Mouse (Mus musculus) limb, embryonic 13.5 days (tissue): ENCODE measurements around the gene Kcnk2. TPM values are rescaled to one million over a fixed set of nuclear protein-coding genes. Genes with fewer than 3 reads are reported as not detected.

Source experiments
- ATAC-seq: fragments of 200-750 bp; cut with Nextera tagmentation; 2 replicates; pipeline ENCODE4 v1.8.0; 2017; ENCODE audit warnings: low read depth, moderate number of reproducible peaks, moderate TSS enrichment; ENCODE audit not compliant: low FRiP score
- H3K27ac ChIP-seq: fragments of 300-500 bp; sonication (generic); 2 replicates; pipeline ENCODE4 v1.5.1; 2015; ENCODE audit warnings: inconsistent platforms, mild to moderate bottlenecking, moderate library complexity
- H3K27me3 ChIP-seq: fragments of 300-500 bp; sonication (generic); 2 replicates; pipeline ENCODE4 v1.6.1; 2015; ENCODE audit warnings: mild to moderate bottlenecking, inconsistent platforms
- H3K36me3 ChIP-seq: fragments of 300-500 bp; sonication (generic); 2 replicates; pipeline ENCODE4 v1.6.1; 2015; ENCODE audit warnings: inconsistent platforms, mild to moderate bottlenecking, moderate library complexity
- H3K4me1 ChIP-seq: fragments of 300-500 bp; sonication (generic); 2 replicates; pipeline ENCODE4 v1.6.1; 2015; ENCODE audit warnings: inconsistent platforms
- H3K4me2 ChIP-seq: fragments of 300-500 bp; sonication (generic); replicated peaks from 2 replicates; pipeline ENCODE4 v1.6.1; 2015; ENCODE audit warnings: inconsistent platforms, mild to moderate bottlenecking, moderate library complexity
- H3K4me3 ChIP-seq: fragments of 300-500 bp; sonication (generic); 2 replicates; pipeline ENCODE4 v1.5.1; 2015; ENCODE audit warnings: moderate library complexity, mild to moderate bottlenecking, inconsistent platforms
- H3K9ac ChIP-seq: fragments of 300-500 bp; sonication (generic); 2 replicates; pipeline ENCODE4 v1.6.1; 2015; ENCODE audit warnings: mild to moderate bottlenecking, inconsistent platforms
- H3K9me3 ChIP-seq: fragments of 300-500 bp; sonication (generic); 2 replicates; pipeline ENCODE4 v1.6.1; 2016; ENCODE audit warnings: inconsistent platforms
- WGBS: fragments of 180-500 bp; shearing (Covaris S2); methylation state at CpG from one replicate; pipeline ENCODE4 v1.1.7; 2015; 5-methylcytosine and 5-hydroxymethylcytosine counted together
- polyA plus RNA-seq: library from polyadenylated mRNA; unstranded; fragments of >200 nt; fragmentation: Nextera tagmentation; extraction: Ambion mirVana; gene quantifications from 2 replicates; pipeline ENCODE4 v1.2.1, GENCODE M21; 2015

Kcnk2 gene
- polyA plus RNA-seq, 1 experiment from 2014 or later = 9.6 TPM

DNA sequence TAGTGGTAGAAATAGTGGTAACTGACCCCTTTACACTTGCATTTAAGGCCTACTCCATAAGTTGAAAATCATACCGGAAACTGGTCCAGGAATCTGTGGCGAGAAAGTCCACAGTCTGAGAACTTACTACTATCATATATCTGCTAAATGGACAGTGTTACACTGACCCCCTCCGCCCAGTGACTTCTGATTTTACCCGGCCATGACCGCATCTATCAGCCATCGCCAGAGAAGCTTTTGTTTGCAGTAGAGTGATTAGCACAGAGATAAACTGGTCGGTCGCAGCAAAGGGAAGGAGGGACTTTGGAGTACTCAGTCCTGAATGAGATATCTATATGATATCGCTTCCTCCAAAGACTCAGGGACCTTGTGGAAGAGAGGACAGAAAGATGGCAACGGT, 15.2 kb downstream of the Kcnk2 start:
- 87% methylated on average over 10 of the region's 10 CpGs for WGBS
- Histone ChIP-seq H3K27me3 (no peaks in the 10 kb centered on the region), H3K36me3 (no peaks in the 10 kb centered on the region), H3K9me3 (no peaks in the 10 kb centered on the region), H3K4me2 (no peak overlapping the region), H3K27ac (no peak overlapping the region), H3K4me1 (no peaks in the 10 kb centered on the region), H3K4me3 (no peak overlapping the region), H3K9ac (no peak overlapping the region)
- ATAC-seq = no peak

DNA sequence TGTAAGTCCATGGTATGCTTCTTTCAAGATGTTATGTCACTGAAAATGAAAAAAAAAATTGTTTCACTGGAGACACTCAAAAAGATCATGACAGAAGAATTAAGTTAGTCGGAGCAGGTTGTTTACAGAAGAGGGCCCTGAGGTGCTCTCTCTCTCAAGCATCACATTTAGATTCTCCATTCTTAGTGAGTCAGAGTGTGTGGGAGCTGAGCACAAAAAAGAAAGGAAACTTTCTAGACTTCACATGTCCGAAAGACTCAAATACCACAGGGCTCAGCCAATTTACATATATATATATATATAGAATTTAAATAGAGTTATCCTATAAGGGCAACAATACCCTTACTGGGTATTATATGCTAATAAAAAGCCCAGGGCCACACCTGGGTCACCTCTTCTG, 15.9 kb downstream of the Kcnk2 start:
- no peaks in the 10 kb centered on the region for H3K9me3 ChIP-seq
- WGBS = 84% methylated on average over 2 of the region's 2 CpGs
- no peak for ATAC-seq
- no peak overlapping the region for H3K27ac ChIP-seq
- H3K4me3 ChIP-seq = no peak overlapping the region
- H3K36me3 ChIP-seq = no peaks in the 10 kb centered on the region
- no peak overlapping the region for H3K4me2 ChIP-seq
- H3K4me1 ChIP-seq = no peaks in the 10 kb centered on the region
- H3K9ac ChIP-seq = no peak overlapping the region
- no peaks in the 10 kb centered on the region for H3K27me3 ChIP-seq

DNA sequence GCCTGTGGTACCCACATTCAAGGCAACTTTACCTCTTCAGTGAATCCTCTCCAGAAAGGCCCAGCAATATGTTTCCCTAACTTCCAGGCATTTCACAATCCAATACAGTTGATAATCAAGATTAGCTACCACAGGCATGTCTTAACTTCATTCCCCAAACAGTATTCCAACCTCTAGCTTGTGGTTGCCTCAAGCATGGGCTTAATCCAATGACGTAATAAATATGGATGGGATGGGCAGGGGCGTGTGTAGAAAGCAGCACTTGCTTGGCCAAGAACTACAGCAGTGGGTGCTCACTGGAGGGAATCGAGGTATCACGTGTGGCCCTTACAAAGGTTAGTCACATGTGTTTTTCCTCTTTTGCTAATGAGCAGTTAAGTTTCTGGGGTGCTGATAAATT, 34.4 kb downstream of the Kcnk2 start:
- H3K27me3 ChIP-seq = no peaks in the 10 kb centered on the region
- no peaks in the 10 kb centered on the region for H3K4me1 ChIP-seq
- 83% methylated on average over 4 of the region's 4 CpGs for WGBS
- no peaks in the 10 kb centered on the region for H3K36me3 ChIP-seq
- no peak overlapping the region for H3K4me2 ChIP-seq
- no peak overlapping the region for H3K27ac ChIP-seq
- no peak overlapping the region for H3K4me3 ChIP-seq
- no peaks in the 10 kb centered on the region for H3K9me3 ChIP-seq
- ATAC-seq = no peak
- H3K9ac ChIP-seq = no peak overlapping the region

DNA sequence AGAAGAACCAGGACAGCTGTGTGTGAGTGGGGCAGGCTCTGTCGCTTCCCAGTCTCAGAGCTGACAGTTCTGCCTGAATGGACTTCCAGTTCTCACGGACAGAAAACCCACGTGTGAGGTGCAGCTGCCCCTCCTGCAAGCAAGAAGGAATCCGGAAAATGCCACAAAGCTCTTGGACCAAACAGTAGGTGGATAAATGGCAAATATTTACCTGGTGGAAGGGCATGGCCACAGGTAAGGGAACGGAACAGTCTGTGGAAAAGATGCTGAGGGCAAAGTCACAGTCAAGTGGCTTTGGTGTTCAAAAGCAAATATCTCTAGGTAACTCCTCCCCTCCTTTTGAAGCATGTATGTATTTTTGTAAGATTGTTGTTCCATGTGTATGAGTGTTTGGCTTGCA, 37.9 kb downstream of the Kcnk2 start:
- 73% methylated on average over 5 of the region's 5 CpGs for WGBS
- no peak overlapping the region for H3K4me3 ChIP-seq
- H3K9ac ChIP-seq = no peak overlapping the region
- 0 out of 2 replicates have a peak, but pooled peaks cover 3% of the 10 kb centered on the region for H3K4me1 ChIP-seq
- no peak overlapping the region for H3K27ac ChIP-seq
- H3K9me3 ChIP-seq = no peaks in the 10 kb centered on the region
- no peaks in the 10 kb centered on the region for H3K27me3 ChIP-seq
- no peak for ATAC-seq
- H3K36me3 ChIP-seq = no peaks in the 10 kb centered on the region
- H3K4me2 ChIP-seq = no peak overlapping the region

DNA sequence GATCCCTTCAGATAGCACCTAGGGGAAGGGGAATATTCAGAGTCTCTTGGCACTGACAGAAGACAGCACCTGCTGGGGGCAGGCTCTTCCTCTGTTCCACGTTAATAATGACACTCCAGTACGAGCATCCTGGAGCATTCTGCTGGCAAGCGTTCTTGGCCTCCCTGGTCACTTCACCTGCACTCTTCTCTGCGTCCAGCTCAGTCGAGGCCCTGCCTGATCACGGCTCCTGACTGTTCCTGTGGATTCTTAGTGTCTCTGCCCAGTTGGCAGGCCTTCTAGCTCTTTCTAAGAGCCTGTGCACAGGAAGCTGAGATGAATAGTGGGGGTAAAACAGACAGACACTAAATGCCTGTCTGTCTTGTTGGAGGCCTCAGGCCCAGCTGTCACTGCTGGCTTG, 39.5 kb downstream of the Kcnk2 start:
- Histone ChIP-seq H3K9me3 (no peaks in the 10 kb centered on the region), H3K9ac (no peak overlapping the region), H3K4me2 (no peak overlapping the region), H3K27ac (no peak overlapping the region), H3K27me3 (no peaks in the 10 kb centered on the region), H3K36me3 (no peaks in the 10 kb centered on the region), H3K4me3 (no peak overlapping the region), H3K4me1 (0 out of 2 replicates have a peak, but pooled peaks cover 3% of the 10 kb centered on the region)
- ATAC-seq = no peak
- WGBS = 73% methylated on average over 6 of the region's 6 CpGs

DNA sequence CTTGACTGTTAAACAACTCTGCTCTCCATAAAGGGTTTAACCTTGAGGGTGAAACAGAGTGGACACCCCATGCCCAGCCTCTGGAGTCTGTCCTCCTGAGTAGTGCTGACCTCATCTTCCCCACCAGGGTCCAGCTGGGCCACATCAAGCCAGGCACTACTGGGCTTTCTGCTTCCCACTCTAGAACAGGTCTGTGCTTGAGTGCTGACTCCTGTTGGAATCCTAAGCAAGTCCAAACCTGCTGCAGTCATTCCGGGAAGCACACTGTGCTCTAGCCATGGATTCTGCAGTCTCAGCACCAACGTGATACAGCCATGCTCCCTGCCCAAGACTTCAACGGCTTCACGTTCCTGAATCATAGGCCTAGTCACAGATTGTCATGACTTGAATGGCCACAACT, 42.4 kb downstream of the Kcnk2 start:
- no peaks in the 10 kb centered on the region for H3K36me3 ChIP-seq
- no peak overlapping the region for H3K4me2 ChIP-seq
- no peaks in the 10 kb centered on the region for H3K9me3 ChIP-seq
- no peak for ATAC-seq
- H3K27ac ChIP-seq = no peak overlapping the region
- WGBS = 72% methylated on average over 4 of the region's 4 CpGs
- H3K4me3 ChIP-seq = no peak overlapping the region
- H3K9ac ChIP-seq = no peak overlapping the region
- H3K27me3 ChIP-seq = no peaks in the 10 kb centered on the region
- 0 out of 2 replicates have a peak, but pooled peaks cover 3% of the 10 kb centered on the region for H3K4me1 ChIP-seq

DNA sequence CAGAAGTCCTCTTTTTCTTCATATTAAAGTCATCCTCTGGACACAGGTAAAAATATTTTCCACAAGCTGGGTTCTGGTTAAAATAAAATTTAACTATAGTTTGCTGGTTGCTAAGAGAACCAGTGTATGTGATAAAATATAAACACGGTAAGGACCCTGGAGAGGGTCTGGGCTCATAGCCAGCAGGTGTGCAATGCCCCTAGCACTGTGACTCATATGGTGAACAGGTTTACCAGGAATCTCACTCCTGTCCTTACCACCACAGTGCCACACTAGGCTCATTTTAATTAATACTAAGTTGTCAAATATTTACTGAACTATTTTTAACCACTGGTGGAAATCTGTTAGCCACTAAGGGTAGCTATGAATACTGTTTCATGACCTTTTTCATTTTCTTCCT, 48.2 kb downstream of the Kcnk2 start:
- Histone ChIP-seq H3K4me1 (peaks cover 10% of the 10 kb centered on the region; the same call in 1 of the 2 replicates), H3K4me3 (no peak overlapping the region), H3K4me2 (no peak overlapping the region), H3K9me3 (no peaks in the 10 kb centered on the region), H3K27me3 (no peaks in the 10 kb centered on the region), H3K9ac (no peak overlapping the region), H3K36me3 (no peaks in the 10 kb centered on the region), H3K27ac (no peak overlapping the region)
- no peak for ATAC-seq
- 19% methylated on average over 1 of the region's 1 CpGs for WGBS

DNA sequence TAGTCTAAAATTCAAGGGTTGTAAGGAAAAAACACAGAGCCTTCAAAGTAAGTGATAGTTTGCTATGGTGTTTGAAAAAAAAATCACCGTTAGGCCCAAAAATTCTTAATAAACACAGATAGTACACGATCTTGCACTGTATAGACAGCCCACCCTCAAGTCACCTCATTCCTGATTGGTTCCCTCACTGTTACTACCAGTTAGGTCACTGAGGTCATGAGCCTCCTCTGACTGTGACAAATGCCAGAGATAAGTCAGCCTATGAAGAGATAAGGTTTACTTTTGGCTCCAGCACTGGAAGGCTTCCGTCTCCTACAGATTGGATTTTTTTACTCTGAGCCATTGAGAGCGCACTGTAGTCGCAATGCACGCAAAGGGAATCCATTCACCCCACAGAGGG, 50.3 kb downstream of the Kcnk2 start:
- no peaks in the 10 kb centered on the region for H3K9me3 ChIP-seq
- peaks cover 10% of the 10 kb centered on the region; the same call in 1 of the 2 replicates for H3K4me1 ChIP-seq
- 0 out of 2 replicates have a peak, but pooled peaks cover 3% of the 10 kb centered on the region for H3K27me3 ChIP-seq
- H3K9ac ChIP-seq = no peak overlapping the region
- H3K4me2 ChIP-seq = no peak overlapping the region
- no peaks in the 10 kb centered on the region for H3K36me3 ChIP-seq
- no peak for ATAC-seq
- H3K4me3 ChIP-seq = no peak overlapping the region
- WGBS = 89% methylated on average over 6 of the region's 6 CpGs
- H3K27ac ChIP-seq = no peak overlapping the region

DNA sequence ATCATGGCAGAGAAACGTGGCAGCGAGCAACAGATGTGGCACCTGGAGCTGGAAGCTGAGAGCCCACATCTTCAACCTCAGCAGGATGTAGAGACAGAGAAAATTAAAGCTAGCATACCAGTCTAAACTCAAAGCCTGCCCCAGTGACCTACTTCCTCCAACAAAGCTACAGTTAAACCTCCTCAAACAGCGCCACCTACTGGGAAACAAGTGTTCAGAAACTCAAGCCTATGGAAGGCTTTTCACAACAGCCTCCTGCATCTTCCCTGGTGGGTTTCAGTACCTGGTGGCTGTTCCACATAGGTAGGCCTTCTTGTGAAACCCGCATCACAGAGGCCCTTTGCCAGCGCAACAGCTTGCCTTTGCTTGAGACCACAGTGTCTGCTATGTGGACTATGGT, 52.9 kb downstream of the Kcnk2 start:
- WGBS = 84% methylated on average over 5 of the region's 5 CpGs
- H3K36me3 ChIP-seq = no peaks in the 10 kb centered on the region
- ATAC-seq = no peak
- peaks cover 10% of the 10 kb centered on the region; the same call in 1 of the 2 replicates for H3K4me1 ChIP-seq
- H3K9ac ChIP-seq = no peak overlapping the region
- no peak overlapping the region for H3K4me3 ChIP-seq
- no peak overlapping the region for H3K4me2 ChIP-seq
- no peak overlapping the region for H3K27ac ChIP-seq
- H3K27me3 ChIP-seq = peaks cover 22% of the 10 kb centered on the region
- no peaks in the 10 kb centered on the region for H3K9me3 ChIP-seq

DNA sequence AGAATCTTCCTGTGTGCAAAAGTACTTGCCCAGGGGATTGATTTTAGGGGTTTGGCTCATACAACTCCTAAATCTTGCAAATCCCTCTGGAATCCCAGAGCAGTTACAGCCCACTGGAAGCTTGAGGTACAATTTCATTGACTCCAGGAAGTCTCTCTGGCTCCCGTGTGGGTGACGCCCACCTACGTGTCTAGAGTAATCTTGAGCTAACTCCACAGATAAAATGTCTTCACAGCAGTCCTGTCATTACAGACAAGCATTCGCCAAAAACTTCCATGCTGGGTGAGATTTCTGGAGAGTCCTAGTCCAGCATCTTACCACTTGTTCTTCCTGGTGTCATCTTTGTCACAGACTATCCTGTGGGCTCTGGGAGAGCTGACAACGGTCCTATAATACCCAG, 56.9 kb downstream of the Kcnk2 start:
- Histone ChIP-seq H3K4me2 (no peak overlapping the region), H3K4me1 (peaks cover 11% of the 10 kb centered on the region), H3K4me3 (no peak overlapping the region), H3K9me3 (no peaks in the 10 kb centered on the region), H3K9ac (no peak overlapping the region), H3K27ac (no peak overlapping the region), H3K27me3 (peaks cover 48% of the 10 kb centered on the region), H3K36me3 (no peaks in the 10 kb centered on the region)
- no peak for ATAC-seq
- WGBS = 52% methylated on average over 5 of the region's 5 CpGs

DNA sequence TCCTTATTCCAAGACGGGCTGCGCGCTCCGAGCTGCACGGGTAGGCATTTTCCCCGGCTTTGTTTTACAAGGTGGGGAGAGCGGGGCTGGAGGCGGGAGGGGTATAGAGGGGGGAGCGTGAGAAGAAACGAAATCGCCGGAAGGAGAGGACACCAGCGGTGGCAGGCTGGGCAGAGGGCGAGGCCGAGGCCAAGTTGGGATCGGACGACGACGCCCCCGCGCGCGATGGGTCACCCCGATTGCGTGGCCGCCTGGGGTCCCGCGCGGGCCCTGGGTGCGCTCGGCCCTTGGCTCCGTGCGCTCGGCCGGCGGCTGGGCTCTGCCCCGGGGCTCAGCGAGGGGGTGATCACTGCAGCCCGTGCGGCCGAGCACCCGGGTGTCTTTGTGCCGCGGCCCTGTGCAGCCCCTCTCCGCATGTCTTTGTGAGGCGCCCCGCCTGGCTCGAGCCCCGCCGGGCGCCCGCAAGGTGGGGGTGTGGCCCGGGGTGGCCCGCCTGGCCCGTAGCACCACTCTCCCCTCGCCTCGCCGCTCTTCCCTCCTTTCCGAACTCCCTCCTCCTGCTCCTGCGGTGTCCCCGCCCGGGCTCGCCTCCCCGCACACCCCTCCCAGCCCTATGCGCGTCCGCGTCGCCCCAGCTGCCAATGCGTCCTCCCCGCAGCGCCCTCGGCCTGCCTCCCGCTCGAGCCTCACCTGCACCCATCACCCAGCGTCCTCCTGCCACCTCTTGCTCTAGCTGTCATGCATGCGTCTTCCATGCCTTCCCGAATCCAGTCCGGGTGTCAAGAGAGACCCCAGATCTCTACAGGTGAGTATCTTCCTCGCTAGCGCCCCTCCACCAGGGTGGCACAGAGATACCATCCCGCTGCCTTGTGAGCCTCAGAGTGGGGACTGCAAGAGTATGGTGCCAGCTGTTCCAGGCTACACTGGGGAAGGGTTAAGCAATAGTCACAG, 58.5 kb downstream of the Kcnk2 start:
- no peaks in the 10 kb centered on the region for H3K36me3 ChIP-seq
- peak overlapping the region; percentile 98 for H3K4me2 ChIP-seq
- peak overlapping the region; percentile 64 for H3K4me3 ChIP-seq
- H3K9me3 ChIP-seq = no peaks in the 10 kb centered on the region
- no peak overlapping the region for H3K27ac ChIP-seq
- peak overlapping the region; percentile 79 for H3K9ac ChIP-seq
- H3K4me1 ChIP-seq = peaks cover 11% of the 10 kb centered on the region
- WGBS = under 1% methylated on average over 75 of the region's 82 CpGs
- H3K27me3 ChIP-seq = peaks cover 48% of the 10 kb centered on the region
- ATAC-seq = peak; percentile 78

DNA sequence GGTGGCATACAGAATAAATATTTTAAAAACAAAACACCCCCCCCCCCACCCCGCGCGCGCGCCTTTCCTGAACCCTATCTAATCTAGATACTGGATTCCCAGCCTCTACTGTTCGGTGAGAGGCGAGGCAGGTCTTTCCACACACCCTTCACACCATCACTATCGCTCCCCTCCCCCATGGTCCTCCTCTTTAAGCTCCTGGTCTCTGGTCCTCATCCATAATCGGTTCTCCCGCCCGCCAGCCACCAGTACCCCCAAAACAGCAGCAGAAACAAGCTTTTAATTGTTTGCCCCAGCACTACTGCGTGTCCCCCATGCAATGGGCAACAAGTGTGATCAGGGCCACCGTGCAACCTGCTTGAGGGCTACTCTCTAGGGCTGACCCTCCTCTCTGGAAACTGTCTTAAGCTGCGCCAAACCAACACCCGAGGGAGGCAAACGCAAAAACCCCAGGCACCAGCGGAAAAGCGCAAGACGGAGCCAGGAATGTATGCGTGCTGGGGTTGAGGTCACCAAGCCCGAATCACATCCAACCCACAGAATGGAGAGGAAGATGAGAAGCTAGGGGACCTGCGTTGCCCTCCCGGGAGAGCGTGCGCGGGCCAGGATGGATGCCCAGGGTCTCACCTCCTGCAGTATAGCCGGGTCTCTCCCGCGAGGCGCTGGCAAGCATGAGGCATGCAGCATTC, 59.5 kb downstream of the Kcnk2 start:
- Histone ChIP-seq H3K27me3 (peaks cover 48% of the 10 kb centered on the region), H3K4me3 (peak overlapping the region; percentile 64), H3K4me2 (peak overlapping the region; percentile 98), H3K9ac (peak overlapping the region; percentile 79), H3K27ac (no peak overlapping the region), H3K36me3 (no peaks in the 10 kb centered on the region), H3K9me3 (no peaks in the 10 kb centered on the region), H3K4me1 (peaks cover 11% of the 10 kb centered on the region)
- no peak for ATAC-seq
- 6% methylated on average over 30 of the region's 30 CpGs for WGBS
